Mouse (Mus musculus): ENCODE measurements around the gene Col23a1.

DNA sequence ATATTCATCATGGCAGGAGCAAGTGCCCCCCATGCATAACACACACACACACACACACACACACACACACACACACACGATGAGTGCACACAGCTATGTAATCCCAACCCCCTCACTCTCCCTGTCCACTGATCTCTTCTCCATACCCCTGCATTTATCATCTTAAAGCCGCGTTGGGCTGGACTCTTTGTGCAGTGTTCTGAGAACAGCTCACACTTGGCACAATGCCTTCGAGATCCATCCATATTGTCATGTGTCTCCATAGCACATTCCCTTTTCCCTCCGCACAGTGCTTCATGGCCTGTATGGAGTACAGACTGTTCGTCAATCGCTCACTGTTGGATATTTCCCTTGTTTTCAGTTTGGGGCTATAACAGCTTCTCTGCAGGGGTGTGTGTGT, 154.9 kb downstream of the Col23a1 start:
- TF ChIP-seq MAX (IDR thresholded peaks at IDR 0.05; ENCODE audit: low read depth) (no peak), SRF (IDR thresholded peaks at IDR 0.05; ENCODE audit: control insufficient read depth, insufficient read length, low read depth) (no peak), POLR2A (IDR thresholded peaks at IDR 0.05; ENCODE audit: insufficient read length, low read depth) (no peak), CEBPB (IDR thresholded peaks at IDR 0.05; ENCODE audit: insufficient read depth, poor library complexity, severe bottlenecking) (no peak), MYOG (IDR thresholded peaks at IDR 0.05; ENCODE audit: control insufficient read depth in 1 of 3, insufficient read depth in 1 of 3, insufficient read length in 2 of 3, low read depth in 2 of 3) (no peak), USF1 (IDR thresholded peaks at IDR 0.05; ENCODE audit: low read depth) (no peak), POLR2AphosphoS2 (IDR thresholded peaks at IDR 0.05; ENCODE audit: insufficient read length, low read depth) (no peak), MYOD1 (IDR thresholded peaks at IDR 0.05; ENCODE audit: control insufficient read depth in 1 of 3, insufficient read length in 2 of 3, low read depth in 2 of 3) (no peak)

Measured in myocyte (in vitro differentiated cells).